Mouse (Mus musculus) cortical plate, adult 2 months (tissue): Measurements from ENCODE around the gene Inip. TPM values are rescaled to one million over a fixed set of nuclear protein-coding genes. Genes with fewer than 3 reads are reported as not detected.

Experiments used
- H3K27ac ChIP-seq: fragments of 200-500 bp; 2 replicates; pipeline ENCODE4 v1.5.1; 2012; ENCODE audit warnings: low read length, control low read depth, inconsistent platforms; ENCODE audit not compliant: insufficient read depth
- H3K4me1 ChIP-seq: fragments of 200-500 bp; 2 replicates; pipeline ENCODE4 v1.6.1; 2011; ENCODE audit warnings: low read length; ENCODE audit not compliant: control insufficient read depth, insufficient read depth
- H3K4me3 ChIP-seq: fragments of 200-500 bp; 2 replicates; pipeline ENCODE4 v1.5.1; 2011; ENCODE audit warnings: mild to moderate bottlenecking, low read length, control low read depth; ENCODE audit not compliant: insufficient read depth
- CTCF ChIP-seq: fragments of 200-500 bp; IDR thresholded peaks from 2 replicates; pipeline ENCODE4 v1.5.1; 2011; ENCODE audit warnings: mild to moderate bottlenecking, control low read depth, low read length; ENCODE audit not compliant: insufficient read depth; ENCODE audit errors: extremely low read depth
- POLR2A ChIP-seq: fragments of 200-500 bp; IDR thresholded peaks from 2 replicates; pipeline ENCODE4 v1.6.1; 2011; ENCODE audit warnings: mild to moderate bottlenecking, low read length, control low read depth; ENCODE audit not compliant: insufficient read depth; ENCODE audit errors: extremely low read depth
- polyA plus RNA-seq: library from polyadenylated mRNA; depleted of rRNA; stranded (reverse); fragments of >200 nt; gene quantifications from 2 replicates; pipeline ENCODE4 v1.2.3, GENCODE M21; 2012; rRNA removed

The Inip gene
- polyA plus RNA-seq = 21.9 and 22.3 TPM in 2 replicates

DNA sequence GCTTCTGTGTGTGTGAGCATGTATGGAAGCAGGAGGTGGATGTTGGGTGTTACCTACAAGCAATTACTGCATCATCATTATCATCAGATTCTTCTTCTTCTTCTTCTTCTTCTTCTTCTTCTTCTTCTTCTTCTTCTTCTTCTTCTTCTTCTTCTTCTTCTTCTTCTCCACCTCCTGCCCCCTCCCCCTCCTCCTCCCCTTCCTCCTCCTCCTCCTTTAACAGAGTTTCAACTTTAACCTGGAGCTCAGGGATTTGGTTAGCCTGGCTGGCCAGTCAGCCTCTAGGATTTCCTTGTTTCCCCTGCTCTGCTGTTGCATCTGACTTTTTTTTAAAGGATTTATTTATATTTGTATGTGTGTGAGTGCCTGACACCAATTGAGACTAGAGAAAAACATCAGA, at the start of gene Inip:
Inip (minus strand) TSS at position 101 of the 400 bp plus-strand sequence.
- Histone ChIP-seq H3K4me3 (no peak within 1 kb of the TSS), H3K4me1 (no peaks in the 10 kb centered on the region), H3K27ac (peak within 1 kb of the TSS; percentile 91)
- TF ChIP-seq CTCF (no peak), POLR2A (no peak)

DNA sequence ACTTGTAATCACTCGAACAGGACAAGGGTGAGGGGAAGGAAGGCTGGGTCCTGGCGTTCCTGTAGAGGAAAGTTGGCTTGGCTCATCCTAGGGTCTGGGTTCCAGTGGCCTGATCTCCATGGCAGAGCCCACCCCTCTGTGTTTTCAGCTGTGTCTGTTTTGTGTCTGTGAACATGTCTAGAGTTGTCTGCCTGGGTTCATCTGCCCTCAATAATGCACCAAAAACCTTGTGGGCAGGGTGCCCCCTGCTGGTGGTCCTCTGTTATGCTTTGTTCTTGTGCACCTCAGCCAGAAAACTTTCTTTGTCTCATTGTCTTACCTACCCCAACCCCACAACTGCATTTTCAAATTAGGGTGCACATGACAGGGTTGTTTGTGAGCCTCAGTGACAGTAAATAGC, 48.8 kb upstream of the Inip start:
- TF ChIP-seq POLR2A (no peak), CTCF (peak; percentile 63)
- Histone ChIP-seq H3K27ac (no peak overlapping the region), H3K4me3 (no peak overlapping the region), H3K4me1 (no peaks in the 10 kb centered on the region; the same call in none of the 2 replicates)

DNA sequence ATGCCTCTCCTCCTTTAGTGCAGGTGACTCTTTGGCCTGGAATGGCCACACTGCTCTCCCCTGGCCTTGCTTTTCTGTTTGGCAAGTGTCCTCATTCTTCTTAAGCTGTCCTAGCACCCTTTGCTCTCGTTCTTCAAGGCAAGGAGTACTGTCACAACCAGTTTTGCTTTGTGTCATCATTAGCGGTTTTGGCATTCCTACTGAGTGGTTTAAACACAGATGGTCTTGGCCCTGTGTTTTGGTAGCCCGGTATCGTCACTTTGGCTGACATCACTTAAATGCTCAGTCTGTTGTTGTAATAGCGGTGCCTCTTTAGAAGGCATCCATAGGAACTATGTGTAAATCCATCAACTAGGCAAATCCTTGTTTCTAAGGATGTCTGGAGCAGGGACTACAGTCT, 46.1 kb upstream of the Inip start:
- no peak overlapping the region for H3K4me3 ChIP-seq
- no peaks in the 10 kb centered on the region; the same call in none of the 2 replicates for H3K4me1 ChIP-seq
- H3K27ac ChIP-seq = no peak overlapping the region
- TF ChIP-seq POLR2A (no peak), CTCF (no peak)

DNA sequence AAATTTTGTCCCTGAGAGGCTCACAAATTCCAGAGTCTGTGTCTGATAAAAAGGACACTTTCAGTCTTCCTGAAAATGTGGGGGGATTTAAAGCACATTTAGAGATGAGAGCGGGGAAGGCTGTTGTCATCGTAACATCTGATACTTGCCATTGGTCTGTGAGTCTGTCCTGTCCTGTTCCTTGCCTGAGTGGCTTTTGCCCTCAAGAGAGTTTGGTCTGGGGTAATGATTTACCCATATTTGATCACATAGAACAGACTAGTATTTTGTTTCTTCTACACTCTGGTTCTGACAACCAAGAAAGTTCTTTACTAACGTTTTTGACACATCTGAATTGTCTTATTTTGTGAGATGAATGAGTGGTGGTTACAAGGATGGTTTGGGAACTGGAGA, 43.9 kb upstream of the Inip start:
- H3K27ac ChIP-seq = no peak overlapping the region
- no peak for TF ChIP-seq POLR2A
- TF ChIP-seq CTCF = no peak
- no peak overlapping the region for H3K4me3 ChIP-seq
- no peaks in the 10 kb centered on the region; the same call in 1 of the 2 replicates for H3K4me1 ChIP-seq

DNA sequence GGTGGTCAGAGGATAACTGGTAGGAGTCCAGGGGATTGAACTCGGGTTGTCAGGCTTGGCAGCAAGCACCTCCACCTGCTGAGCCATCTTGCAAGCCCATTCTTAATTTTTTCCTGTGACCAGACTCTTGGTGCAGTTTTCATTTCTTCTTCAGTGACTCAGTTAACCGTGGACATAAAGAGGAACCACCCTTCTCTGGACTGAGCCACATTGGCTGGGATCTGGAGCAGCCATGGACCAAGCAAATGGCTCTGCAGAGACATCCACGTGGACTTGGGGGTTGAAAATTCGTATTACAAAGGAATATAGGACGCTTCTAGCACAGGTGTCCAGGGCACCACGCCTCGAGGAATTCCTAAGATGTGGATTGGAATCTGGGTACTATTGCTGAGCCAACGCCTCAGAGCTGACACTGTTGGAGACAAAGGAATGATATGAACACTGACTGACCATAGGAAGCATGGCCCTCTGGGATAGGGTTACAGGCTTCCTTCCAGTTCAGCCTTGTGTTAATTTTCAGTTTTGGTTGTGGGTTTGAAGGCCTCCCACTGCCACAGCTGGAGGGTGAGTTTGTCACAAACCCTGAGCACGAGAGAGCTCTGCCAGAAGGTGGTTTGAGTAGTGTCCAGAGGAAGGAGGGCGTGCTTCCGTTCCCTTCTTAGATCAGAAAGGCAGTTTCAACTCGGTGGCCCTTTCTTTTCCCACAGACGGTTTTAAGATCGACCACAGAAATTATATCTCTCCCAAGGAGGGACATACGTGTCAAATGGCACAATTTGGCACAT, 43.3 kb upstream of the Inip start:
- Histone ChIP-seq H3K4me1 (no peaks in the 10 kb centered on the region; the same call in 1 of the 2 replicates), H3K27ac (no peak overlapping the region), H3K4me3 (no peak overlapping the region)
- TF ChIP-seq CTCF (no peak), POLR2A (no peak)

DNA sequence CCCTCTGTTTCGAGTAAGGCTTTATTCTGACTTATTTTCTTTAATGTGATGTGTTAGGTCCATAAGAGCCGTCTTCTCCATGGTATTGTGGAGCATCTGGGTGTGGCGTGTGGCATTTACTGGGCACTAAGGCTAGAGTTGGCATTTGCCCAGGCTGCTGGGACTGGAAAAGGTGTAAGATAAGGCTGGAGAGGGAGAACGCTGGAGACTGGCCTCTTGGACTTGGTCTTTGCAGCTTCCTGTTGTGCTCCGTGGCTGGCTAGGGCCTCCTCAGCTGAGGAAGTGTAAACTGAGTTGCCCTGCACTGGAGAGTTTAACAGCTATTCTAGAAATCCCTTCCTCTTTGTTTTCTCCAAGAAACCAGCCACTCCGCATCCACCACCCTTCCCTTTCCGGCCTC, 36.3 kb upstream of the Inip start:
- H3K27ac ChIP-seq = no peak overlapping the region
- no peak overlapping the region for H3K4me3 ChIP-seq
- no peaks in the 10 kb centered on the region for H3K4me1 ChIP-seq
- TF ChIP-seq POLR2A (no peak), CTCF (no peak)

DNA sequence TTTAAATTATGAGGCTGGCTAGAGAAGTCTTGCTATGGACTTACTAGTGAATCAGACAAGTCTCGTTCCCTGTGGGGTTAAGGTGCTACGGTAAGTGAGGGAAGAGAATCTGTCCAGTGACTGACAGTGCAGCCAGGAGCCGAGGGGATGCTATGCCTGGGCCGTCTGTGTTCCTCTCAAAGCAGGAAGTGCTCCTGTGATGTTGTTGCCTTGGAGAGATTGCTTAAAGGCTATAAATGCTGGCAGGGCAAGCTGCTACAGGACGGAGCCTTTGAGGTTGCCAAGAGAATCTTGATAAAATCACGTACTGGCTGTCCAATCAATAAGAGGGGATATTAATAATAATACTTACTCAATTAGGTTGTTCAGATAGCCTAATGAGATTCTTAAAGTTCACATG, 31.4 kb upstream of the Inip start:
- H3K4me1 ChIP-seq = peaks cover 7% of the 10 kb centered on the region
- TF ChIP-seq POLR2A (no peak), CTCF (no peak)
- H3K27ac ChIP-seq = no peak overlapping the region
- no peak overlapping the region for H3K4me3 ChIP-seq

DNA sequence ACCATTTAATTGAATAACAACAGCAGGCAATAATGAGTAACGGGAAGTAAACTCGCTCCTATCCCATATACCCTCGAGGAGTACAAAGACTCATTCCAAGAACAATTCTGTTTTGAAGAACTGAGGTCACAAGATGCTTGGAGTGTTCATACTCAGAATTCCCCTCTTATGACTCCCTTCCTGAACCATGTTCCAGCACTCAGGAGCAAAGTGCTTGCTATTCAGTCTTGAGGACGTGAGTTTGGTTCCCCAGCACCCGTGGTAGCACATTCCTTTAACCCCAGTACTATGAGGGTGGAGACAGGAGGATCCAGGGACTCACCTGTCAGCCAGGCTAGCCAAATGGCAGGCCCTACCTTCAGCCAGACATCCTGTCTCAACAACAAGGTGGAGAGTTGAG, 29.6 kb upstream of the Inip start:
- TF ChIP-seq POLR2A (no peak), CTCF (no peak)
- Histone ChIP-seq H3K4me3 (no peak overlapping the region), H3K27ac (no peak overlapping the region), H3K4me1 (peaks cover 7% of the 10 kb centered on the region)

DNA sequence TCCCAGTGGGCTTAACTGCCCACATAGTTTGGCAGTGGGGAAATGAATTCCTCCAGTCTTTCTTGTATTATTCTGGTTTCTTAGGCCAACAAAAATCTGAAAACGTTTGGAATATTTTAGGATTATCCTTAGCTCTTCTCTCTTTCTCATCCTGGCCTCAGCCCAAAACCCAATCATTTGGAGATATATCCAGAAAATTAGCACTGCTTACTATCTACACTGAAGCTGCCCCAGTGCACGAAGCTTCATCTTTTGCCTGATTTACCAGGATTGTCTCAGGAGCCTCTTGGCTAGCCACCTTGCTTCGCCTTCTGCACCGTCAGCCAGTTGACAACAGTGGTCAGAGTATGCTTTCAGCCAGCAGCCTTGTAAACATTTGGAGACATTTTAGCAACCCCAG, 27.7 kb upstream of the Inip start:
- no peak for TF ChIP-seq CTCF
- no peak for TF ChIP-seq POLR2A
- Histone ChIP-seq H3K27ac (no peak overlapping the region), H3K4me3 (no peak overlapping the region), H3K4me1 (peaks cover 8% of the 10 kb centered on the region)

DNA sequence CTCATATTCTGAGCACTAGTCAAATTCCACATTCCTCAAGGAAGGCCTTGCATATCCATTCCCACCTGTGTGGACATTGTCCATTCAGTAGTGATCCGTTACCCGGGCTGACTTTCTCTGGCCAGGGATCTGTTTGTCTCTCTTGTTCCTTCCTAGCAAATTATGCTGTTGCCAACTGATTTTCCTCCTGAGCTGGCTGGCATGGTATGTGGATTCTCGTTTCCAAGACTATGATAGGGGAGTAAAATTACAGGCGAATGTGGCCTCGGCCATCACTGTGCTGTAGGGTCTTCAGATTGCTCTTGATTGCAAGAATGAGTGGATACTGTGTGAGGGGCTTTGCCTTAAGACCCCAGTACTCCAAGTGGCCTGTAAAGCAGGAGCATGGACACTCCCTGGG, 25.0 kb upstream of the Inip start:
- TF ChIP-seq POLR2A (no peak), CTCF (no peak)
- H3K4me1 ChIP-seq = peaks cover 11% of the 10 kb centered on the region
- H3K27ac ChIP-seq = no peak overlapping the region
- no peak overlapping the region for H3K4me3 ChIP-seq
